ENCODE assay signal across 11 mouse cellular contexts in genomic region chr9:118976561-118976960, GRCm38 (mm10). TPM values are rescaled to one million over a fixed set of nuclear protein-coding genes. Genes with fewer than 3 reads are reported as not detected.
A peak's percentile ranks its signal among the peaks of the same experiment; 100 is the strongest.
DNase-seq lines count a peak whose midpoint lies in the region; ATAC-seq and TF ChIP-seq lines count a peak whose summit lies in the region.
"Had no signal": no experiment of that assay in that cellular context is flagged by ENCODE, and none has a peak within 500 bp of the region (broad histone marks: within the 10 kb centered on the region; RNA-seq: fewer than 3 reads in every experiment).

No protein-coding gene starts in this region.

- no peaks in the 10 kb centered on the region for H3K36me3 ChIP-seq in kidney, embryonic 16.5 days (ENCODE audit: insufficient read depth, low read length)
- H3K36me3 ChIP-seq in thymus, adult 2 months (ENCODE audit: control insufficient read depth, insufficient read depth, low read length), result no peaks in the 10 kb centered on the region

- no peak overlapping the region for H3K9ac ChIP-seq in kidney, embryonic 16.5 days (replicated peaks; ENCODE audit: low read length)

- H3K4me1 ChIP-seq in kidney, embryonic 16.5 days (ENCODE audit: insufficient read depth, low read length), result peaks cover 76% of the 10 kb centered on the region
- no peaks in the 10 kb centered on the region for H3K4me1 ChIP-seq in thymus, adult 2 months (replicated peaks; ENCODE audit: control insufficient read depth, insufficient read depth, low read length)

- 78% methylated on average over 7 of the region's 7 CpGs for WGBS in kidney, embryonic 16.5 days
- whole genome bisulfite sequencing in thymus, adult 2 months, result 92% methylated on average over 7 of the region's 7 CpGs

- intact Hi-C loops in gastrocnemius, adult 2 months (cut with DNase I), result no loop called here

- H3K9me3 ChIP-seq in kidney, embryonic 16.5 days (ENCODE audit: low read length), result no peaks in the 10 kb centered on the region
- H3K9me3 ChIP-seq: midbrain, embryonic 10.5 days had no signal

- no peak overlapping the region for H3K4me3 ChIP-seq in gastrocnemius, adult 2 months
- H3K4me3 ChIP-seq in kidney, embryonic 16.5 days (ENCODE audit: low read length), result no peak overlapping the region
- H3K4me3 ChIP-seq in thymus, adult 2 months (ENCODE audit: control insufficient read depth, insufficient read depth, low read length), result no peak overlapping the region
- H3K4me3 ChIP-seq: midbrain, embryonic 10.5 days had no signal

- H3K27ac ChIP-seq in gastrocnemius, adult 2 months, result peak overlapping the region; percentile 75
- peak overlapping the region; percentile 92 for H3K27ac ChIP-seq in kidney, embryonic 16.5 days (ENCODE audit: low read length)
- H3K27ac ChIP-seq in thymus, adult 2 months (ENCODE audit: control insufficient read depth, insufficient read depth, low read length), result no peak overlapping the region
- H3K27ac ChIP-seq: midbrain, embryonic 10.5 days had no signal

- ATAC-seq in kidney, embryonic 16.5 days (ENCODE audit: low FRiP score, low TSS enrichment), result no peak

- no peak for DNase-seq in gastrocnemius, adult 2 months
- DNase-seq in gastrocnemius, adult 18-20 months (ENCODE audit: low spot score), result no peak
- DNase-seq in kidney, postnatal 10 days, result no peak
- peak; percentile 42 for DNase-seq in adrenal gland, postnatal 25 days
- DNase-seq in cerebellum, postnatal 36 days, result peak; percentile 35 to 44
- DNase-seq in urinary bladder, postnatal 25 days (ENCODE audit: low spot score), result no peak
- no peak for DNase-seq in thymus, adult 2 months
- DNase-seq: kidney, adult 11 months; layer of hippocampus, postnatal 36 days had no signal

- no peak for TF ChIP-seq CTCF in gastrocnemius, adult 2 months (IDR thresholded peaks at IDR 0.05)
- TF ChIP-seq CTCF in thymus, adult 2 months (IDR thresholded peaks at IDR 0.05; ENCODE audit: borderline replicate concordance, control insufficient read depth, extremely low read depth, insufficient read depth, low read length, poor library complexity), result no peak

- TF ChIP-seq POLR2A in thymus, adult 2 months (IDR thresholded peaks at IDR 0.05; ENCODE audit: control insufficient read depth, extremely low read depth, insufficient read depth, low read length, poor library complexity), result no peak

- H3K27me3 ChIP-seq in kidney, embryonic 16.5 days (ENCODE audit: insufficient read depth, low read length), result no peaks in the 10 kb centered on the region
- H3K27me3 ChIP-seq in thymus, adult 2 months (ENCODE audit: control insufficient read depth, insufficient read depth, low read length), result no peaks in the 10 kb centered on the region

- no peak overlapping the region for H3K4me2 ChIP-seq in kidney, embryonic 16.5 days (replicated peaks; ENCODE audit: low read depth, low read length)

RNA-seq across cellular contexts. Expression of gene Ctdspl, which starts 50.3 kb away (rescaled TPM):
- 1 to 10 TPM; 3.5 to 5.9 TPM for total RNA-seq in gastrocnemius, adult 2 months (2021)
- 1 to 10 TPM; 3.0 to 3.7 TPM for total RNA-seq in gastrocnemius, adult 18-20 months (2021)
- polyA plus RNA-seq in kidney, embryonic 16.5 days (2015; fragmentation: Nextera tagmentation; extraction: Ambion mirVana), result 27.5 and 30.7 TPM in 2 replicates
- total RNA-seq in adrenal gland, postnatal 25 days (2021), result 27.2 and 31.3 TPM in 2 replicates
- polyA plus RNA-seq in thymus, adult 2 months (2012; rRNA removed), result 9.3 and 10.6 TPM in 2 replicates

Comparison
In these comparisons a context has a peak if more than half of its experiments do, and no peak if none do; other contexts are left out.
1. DNase-seq: peak in adrenal gland, postnatal 25 days (single experiment) and cerebellum, postnatal 36 days (2 of 2); none in gastrocnemius, adult 2 months (single experiment), gastrocnemius, adult 18-20 months (single experiment), kidney, postnatal 10 days (single experiment), urinary bladder, postnatal 25 days (single experiment) and thymus, adult 2 months (single experiment).